Mouse (Mus musculus) CH12.LX (cell line): ENCODE data around the gene Grid2. TPM values are rescaled to one million over a fixed set of nuclear protein-coding genes. Genes with fewer than 3 reads are reported as not detected.

Experiments used
- DNase-seq: peaks from one replicate; pipeline ENCODE4 v3.0.0-alpha.2; 2013; ENCODE audit errors: extremely low read depth
- H3K27ac ChIP-seq: 2 replicates; pipeline ENCODE4 v1.5.1; 2012; ENCODE audit warnings: low read depth, mild to moderate bottlenecking, control low read depth, moderate library complexity; ENCODE audit not compliant: insufficient read depth
- H3K27me3 ChIP-seq: replicated peaks from 2 replicates; pipeline ENCODE3; 2012; ENCODE audit warnings: inconsistent platforms
- H3K36me3 ChIP-seq, 2 experiments: replicated peaks in 1 of 2; 2 replicates each; pipeline versions ENCODE3 to v1.6.1; 2012; ENCODE audit warnings: inconsistent platforms in 1 of 2, low read length in 1 of 2, mild to moderate bottlenecking in 1 of 2, mixed read lengths in 1 of 2, moderate library complexity in 1 of 2; ENCODE audit not compliant: control insufficient read depth in 1 of 2, insufficient read depth in 1 of 2
- H3K4me1 ChIP-seq, 2 experiments: 2 replicates each; pipeline ENCODE4 v1.6.1; 2012; ENCODE audit warnings: inconsistent platforms in 1 of 2, moderate library complexity in 1 of 2; ENCODE audit not compliant: insufficient read depth in 2 of 2, control insufficient read depth in 1 of 2
- H3K4me2 ChIP-seq: 2 replicates; pipeline ENCODE4 v1.6.1; 2012; ENCODE audit warnings: low read depth, mild to moderate bottlenecking, control low read depth; ENCODE audit not compliant: poor library complexity, insufficient read depth, severe bottlenecking
- H3K4me3 ChIP-seq, 3 experiments: fragments of 150-350 bp in 1 of 3; sonication (generic) in 1 of 3; replicated peaks in 1 of 3; 2 replicates each; pipeline versions ENCODE3 to v1.5.1; 2011 to 2012; ENCODE audit warnings: low read depth in 2 of 3, low read length in 2 of 3, mild to moderate bottlenecking in 2 of 3, moderate library complexity in 2 of 3, control low read depth in 1 of 3, improper control_type of control experiment in 1 of 3, inconsistent platforms in 1 of 3, mixed read lengths in 1 of 3; ENCODE audit not compliant: poor library complexity in 1 of 3
- H3K79me2 ChIP-seq: replicated peaks from 2 replicates; pipeline ENCODE4 v1.6.1; 2012; ENCODE audit warnings: mild to moderate bottlenecking, moderate library complexity; ENCODE audit not compliant: control insufficient read depth, poor library complexity, insufficient read depth, severe bottlenecking; ENCODE audit errors: extremely low read depth
- H3K9ac ChIP-seq: 2 replicates; pipeline ENCODE4 v1.6.1; 2012; ENCODE audit warnings: low read depth, mild to moderate bottlenecking, control low read depth, moderate library complexity; ENCODE audit not compliant: insufficient read depth
- H3K9me3 ChIP-seq: replicated peaks from 2 replicates; pipeline ENCODE3; 2012; ENCODE audit warnings: low read length, inconsistent platforms, mixed read lengths
- CHD2 ChIP-seq: IDR thresholded peaks from 2 replicates; pipeline ENCODE4 v1.6.1; 2011; ENCODE audit warnings: low read length, improper control_type of control experiment
- CTCF ChIP-seq, 2 experiments: IDR thresholded peaks in 1 of 2; conservative IDR thresholded peaks in 1 of 2; 2 replicates each; pipeline ENCODE4 v1.5.1; 2011 to 2012; ENCODE audit warnings: low read depth in 2 of 2, low read length in 2 of 2, improper control_type of control experiment in 1 of 2, inconsistent platforms in 1 of 2, mild to moderate bottlenecking in 1 of 2, moderate library complexity in 1 of 2
- ELF1 ChIP-seq: IDR thresholded peaks from 2 replicates; pipeline ENCODE4 v1.6.1; 2014; ENCODE audit warnings: low read depth, mild to moderate bottlenecking, inconsistent platforms, low read length, improper control_type of control experiment
- EP300 ChIP-seq: IDR thresholded peaks from 2 replicates; pipeline ENCODE4 v1.6.1; 2011; ENCODE audit warnings: low read length, improper control_type of control experiment
- ETS1 ChIP-seq: conservative IDR thresholded peaks from 2 replicates; pipeline ENCODE4 v1.6.1; 2012; ENCODE audit warnings: low read depth, mild to moderate bottlenecking, inconsistent platforms, low read length, improper control_type of control experiment, moderate library complexity
- JUN ChIP-seq: IDR thresholded peaks from 2 replicates; pipeline ENCODE4 v1.6.1; 2011; ENCODE audit warnings: low read depth, mild to moderate bottlenecking, low read length, improper control_type of control experiment, moderate library complexity; ENCODE audit not compliant: insufficient read depth
- MAX ChIP-seq: IDR thresholded peaks from 2 replicates; pipeline ENCODE4 v1.6.1; 2011; ENCODE audit warnings: low read length, improper control_type of control experiment
- MAZ ChIP-seq: IDR thresholded peaks from 2 replicates; pipeline ENCODE4 v1.6.1; 2012; ENCODE audit warnings: low read depth, mild to moderate bottlenecking, inconsistent platforms, low read length, improper control_type of control experiment, moderate library complexity
- MYC ChIP-seq: IDR thresholded peaks from 2 replicates; pipeline ENCODE4 v1.6.1; 2011; ENCODE audit warnings: low read depth, mild to moderate bottlenecking, improper control_type of control experiment, low read length
- NRF1 ChIP-seq: IDR thresholded peaks from 2 replicates; pipeline ENCODE4 v1.6.1; 2014; ENCODE audit warnings: low read depth, mild to moderate bottlenecking, inconsistent platforms, low read length, improper control_type of control experiment, moderate library complexity
- PAX5 ChIP-seq: IDR thresholded peaks from 2 replicates; pipeline ENCODE4 v1.6.1; 2012; ENCODE audit warnings: low read length, inconsistent platforms, mixed read lengths
- SIN3A ChIP-seq: IDR thresholded peaks from 2 replicates; pipeline ENCODE4 v1.6.1; 2012; ENCODE audit warnings: low read length, improper control_type of control experiment, inconsistent platforms
- SMC3 ChIP-seq: IDR thresholded peaks from 2 replicates; pipeline ENCODE4 v1.6.1; 2011; ENCODE audit warnings: low read depth, low read length, improper control_type of control experiment
- TCF12 ChIP-seq: IDR thresholded peaks from 2 replicates; pipeline ENCODE4 v1.6.1; 2014; ENCODE audit warnings: low read depth, mild to moderate bottlenecking, inconsistent platforms, low read length, improper control_type of control experiment
- USF2 ChIP-seq: conservative IDR thresholded peaks from 2 replicates; pipeline ENCODE4 v1.6.1; 2011; ENCODE audit warnings: low read depth, low read length, improper control_type of control experiment
- ZC3H11A ChIP-seq: IDR thresholded peaks from 2 replicates; pipeline ENCODE4 v1.6.1; 2012; ENCODE audit warnings: low read depth, mild to moderate bottlenecking, inconsistent platforms, low read length, improper control_type of control experiment
- ZKSCAN1 ChIP-seq: IDR thresholded peaks from 2 replicates; pipeline ENCODE4 v1.6.1; 2012; ENCODE audit warnings: low read depth, inconsistent platforms, low read length, improper control_type of control experiment, borderline replicate concordance
- ZMIZ1 ChIP-seq: IDR thresholded peaks from 2 replicates; pipeline ENCODE4 v1.6.1; 2012; ENCODE audit warnings: low read depth, mild to moderate bottlenecking, inconsistent platforms, low read length, improper control_type of control experiment
- ZNF384 ChIP-seq: IDR thresholded peaks from 2 replicates; pipeline ENCODE4 v1.6.1; 2012; ENCODE audit warnings: low read depth, low read length, improper control_type of control experiment, inconsistent platforms
- dilution Hi-C: fragments of 300-500 bp; cut with MboI; formaldehyde crosslinking; loops from 2 replicates; pipeline ENCODE4 v1.14.3; 2020; ENCODE audit warnings: low sequenced_read_pairs; ENCODE audit not compliant: extremely low pct_unique_long_range_greater_than_20kb, extremely low pct_ligation_motif_present
- in situ Hi-C: fragments of 300-500 bp; cut with MboI; formaldehyde crosslinking; loops from 3 replicates; pipeline ENCODE4 v1.14.3; 2019; ENCODE audit warnings: low sequenced_read_pairs, low pct_ligation_motif_present, low pct_unique_long_range_greater_than_20kb, mixed read lengths
- polyA plus RNA-seq: library from polyadenylated mRNA; unstranded; fragments of >175 nt; gene quantifications from 2 replicates; pipeline ENCODE4 v1.2.1, GENCODE M21; 2012; ENCODE audit warnings: low read depth; ENCODE audit not compliant: insufficient read length
- total RNA-seq, 2 experiments: library from RNA; depleted of rRNA; stranded (reverse); fragments of 300-350 nt in 1 of 2; fragments of >200 nt in 1 of 2; gene quantifications; 2 replicates each; pipeline ENCODE4 v1.2.3; 2012 to 2014

Grid2 gene
- total and polyA plus RNA-seq, 3 experiments, result not detected

DNA sequence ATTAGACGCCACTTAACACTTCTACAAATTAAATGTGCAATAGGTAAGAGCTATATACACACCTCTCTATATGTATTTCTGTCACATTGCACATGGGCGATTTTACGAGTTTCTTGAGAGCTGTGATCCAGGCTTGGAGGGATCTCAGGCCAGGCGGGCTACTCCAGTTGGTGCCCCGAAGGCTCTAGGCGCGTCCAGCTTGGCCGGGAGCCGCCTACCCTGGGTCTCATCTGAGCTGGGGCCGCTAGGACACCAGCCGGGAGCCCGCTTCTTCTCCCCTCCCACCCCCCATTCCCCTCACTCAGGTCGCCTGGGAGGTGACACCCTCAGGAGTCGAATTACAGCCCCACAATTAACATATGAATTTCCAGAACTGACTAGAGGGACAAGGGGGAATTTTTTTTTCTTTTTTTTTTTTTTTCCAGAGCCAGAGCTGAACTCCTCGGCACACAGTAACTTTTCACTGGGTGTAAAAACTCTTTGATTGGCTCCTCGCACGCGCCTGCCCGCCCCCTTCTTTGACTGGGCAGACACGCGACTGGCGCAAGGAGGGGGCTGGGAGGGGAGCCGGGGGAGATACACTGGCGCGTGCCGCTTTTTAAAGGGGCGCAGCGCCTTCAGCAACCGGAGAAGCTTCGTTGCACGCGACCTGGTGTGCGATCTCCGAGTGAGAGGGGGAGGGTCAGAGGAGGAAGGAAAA, 1473.0 kb downstream of the Grid2 start, which contains the start of gene Atoh1:
TSS of gene Atoh1 (plus strand) at position 627 of the 700 bp plus-strand sequence.
- H3K36me3 ChIP-seq, result no peaks in the 10 kb centered on the region
- H3K4me3 ChIP-seq, result no peak within 1 kb of the TSS
- no peak within 1 kb of the TSS for H3K4me2 ChIP-seq
- H3K79me2 ChIP-seq, result no peaks in the 10 kb centered on the region
- no peak for DNase-seq
- in situ Hi-C loops (no loop called here), dilution Hi-C loops (no loop called here)
- H3K9me3 ChIP-seq, result peaks cover 46% of the 10 kb centered on the region
- TF ChIP-seq ETS1, result no peak
- no peak for TF ChIP-seq TCF12
- TF ChIP-seq SIN3A, result no peak
- TF ChIP-seq ELF1, result no peak
- no peak for TF ChIP-seq SMC3
- no peak for TF ChIP-seq MAX
- no peaks in the 10 kb centered on the region for H3K4me1 ChIP-seq
- no peaks in the 10 kb centered on the region for H3K27me3 ChIP-seq
- no peak within 1 kb of the TSS for H3K27ac ChIP-seq
- H3K9ac ChIP-seq, result no peak within 1 kb of the TSS

DNA sequence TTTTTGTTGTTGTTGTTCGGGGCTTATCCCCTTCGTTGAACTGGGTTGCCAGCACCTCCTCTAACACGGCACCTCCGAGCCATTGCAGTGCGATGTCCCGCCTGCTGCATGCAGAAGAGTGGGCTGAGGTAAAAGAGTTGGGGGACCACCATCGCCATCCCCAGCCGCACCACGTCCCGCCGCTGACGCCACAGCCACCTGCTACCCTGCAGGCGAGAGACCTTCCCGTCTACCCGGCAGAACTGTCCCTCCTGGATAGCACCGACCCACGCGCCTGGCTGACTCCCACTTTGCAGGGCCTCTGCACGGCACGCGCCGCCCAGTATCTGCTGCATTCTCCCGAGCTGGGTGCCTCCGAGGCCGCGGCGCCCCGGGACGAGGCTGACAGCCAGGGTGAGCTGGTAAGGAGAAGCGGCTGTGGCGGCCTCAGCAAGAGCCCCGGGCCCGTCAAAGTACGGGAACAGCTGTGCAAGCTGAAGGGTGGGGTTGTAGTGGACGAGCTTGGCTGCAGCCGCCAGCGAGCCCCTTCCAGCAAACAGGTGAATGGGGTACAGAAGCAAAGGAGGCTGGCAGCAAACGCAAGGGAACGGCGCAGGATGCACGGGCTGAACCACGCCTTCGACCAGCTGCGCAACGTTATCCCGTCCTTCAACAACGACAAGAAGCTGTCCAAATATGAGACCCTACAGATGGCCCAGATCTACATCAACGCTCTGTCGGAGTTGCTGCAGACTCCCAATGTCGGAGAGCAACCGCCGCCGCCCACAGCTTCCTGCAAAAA, 1473.7 kb downstream of the Grid2 start:
- in situ Hi-C loops, result no loop called here
- dilution Hi-C loops, result no loop called here
- Histone ChIP-seq H3K9ac (no peak overlapping the region), H3K9me3 (peaks cover 52% of the 10 kb centered on the region), H3K4me3 (no peak overlapping the region), H3K27ac (no peak overlapping the region), H3K79me2 (no peaks in the 10 kb centered on the region), H3K36me3 (no peaks in the 10 kb centered on the region), H3K27me3 (no peaks in the 10 kb centered on the region), H3K4me2 (no peak overlapping the region), H3K4me1 (no peaks in the 10 kb centered on the region)
- no peak for TF ChIP-seq ZMIZ1
- no peak for TF ChIP-seq CTCF (conservative IDR thresholded peaks at IDR 0.05 in 1 of 2, IDR thresholded peaks at IDR 0.05 in 1 of 2; ENCODE audit: low read depth in 2 of 2, low read length in 2 of 2)
- no peak for TF ChIP-seq PAX5
- no peak for TF ChIP-seq MAX
- no peak for TF ChIP-seq SMC3
- TF ChIP-seq ZKSCAN1, result no peak
- TF ChIP-seq ZNF384, result no peak
- DNase-seq, result no peak

DNA sequence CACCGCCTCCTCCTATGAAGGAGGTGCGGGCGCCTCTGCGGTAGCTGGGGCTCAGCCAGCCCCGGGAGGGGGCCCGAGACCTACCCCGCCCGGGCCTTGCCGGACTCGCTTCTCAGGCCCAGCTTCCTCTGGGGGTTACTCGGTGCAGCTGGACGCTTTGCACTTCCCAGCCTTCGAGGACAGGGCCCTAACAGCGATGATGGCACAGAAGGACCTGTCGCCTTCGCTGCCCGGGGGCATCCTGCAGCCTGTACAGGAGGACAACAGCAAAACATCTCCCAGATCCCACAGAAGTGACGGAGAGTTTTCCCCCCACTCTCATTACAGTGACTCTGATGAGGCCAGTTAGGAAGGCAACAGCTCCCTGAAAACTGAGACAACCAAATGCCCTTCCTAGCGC, 1474.4 kb downstream of the Grid2 start:
- H3K9me3 ChIP-seq, result peaks cover 58% of the 10 kb centered on the region
- H3K9ac ChIP-seq, result no peak overlapping the region
- dilution Hi-C loops, result no loop called here
- no peaks in the 10 kb centered on the region for H3K79me2 ChIP-seq
- no peak overlapping the region for H3K4me2 ChIP-seq
- DNase-seq, result no peak
- no peak for TF ChIP-seq USF2
- TF ChIP-seq ZC3H11A, result no peak
- TF ChIP-seq JUN, result no peak
- no peak for TF ChIP-seq EP300
- TF ChIP-seq MAZ, result no peak
- TF ChIP-seq MYC, result no peak
- no peak for TF ChIP-seq NRF1
- TF ChIP-seq ZMIZ1, result no peak
- TF ChIP-seq CHD2, result no peak
- TF ChIP-seq, all 38 proteins: peak for 0
- in situ Hi-C loops, result no loop called here
- H3K36me3 ChIP-seq, result no peaks in the 10 kb centered on the region
- H3K27ac ChIP-seq, result no peak overlapping the region
- H3K4me1 ChIP-seq, result no peaks in the 10 kb centered on the region
- H3K27me3 ChIP-seq, result no peaks in the 10 kb centered on the region
- no peak overlapping the region for H3K4me3 ChIP-seq
